Mouse (Mus musculus) mouse embryonic stem cell (cell line): Measurements from ENCODE around the gene Fam173b.

Source experiments
- in situ Hi-C, 2 experiments: fragments of 300-500 bp; cut with MboI; formaldehyde crosslinking; loops; 1 replicate in 1 of 2; 3 replicates in 1 of 2; pipeline ENCODE4 v1.14.3; 2019 to 2020; ENCODE audit warnings: low sequenced_read_pairs in 2 of 2, low pct_unique_long_range_greater_than_20kb in 1 of 2, mixed read lengths in 1 of 2; ENCODE audit not compliant: unreplicated experiment in 1 of 2

The Fam173b gene

DNA sequence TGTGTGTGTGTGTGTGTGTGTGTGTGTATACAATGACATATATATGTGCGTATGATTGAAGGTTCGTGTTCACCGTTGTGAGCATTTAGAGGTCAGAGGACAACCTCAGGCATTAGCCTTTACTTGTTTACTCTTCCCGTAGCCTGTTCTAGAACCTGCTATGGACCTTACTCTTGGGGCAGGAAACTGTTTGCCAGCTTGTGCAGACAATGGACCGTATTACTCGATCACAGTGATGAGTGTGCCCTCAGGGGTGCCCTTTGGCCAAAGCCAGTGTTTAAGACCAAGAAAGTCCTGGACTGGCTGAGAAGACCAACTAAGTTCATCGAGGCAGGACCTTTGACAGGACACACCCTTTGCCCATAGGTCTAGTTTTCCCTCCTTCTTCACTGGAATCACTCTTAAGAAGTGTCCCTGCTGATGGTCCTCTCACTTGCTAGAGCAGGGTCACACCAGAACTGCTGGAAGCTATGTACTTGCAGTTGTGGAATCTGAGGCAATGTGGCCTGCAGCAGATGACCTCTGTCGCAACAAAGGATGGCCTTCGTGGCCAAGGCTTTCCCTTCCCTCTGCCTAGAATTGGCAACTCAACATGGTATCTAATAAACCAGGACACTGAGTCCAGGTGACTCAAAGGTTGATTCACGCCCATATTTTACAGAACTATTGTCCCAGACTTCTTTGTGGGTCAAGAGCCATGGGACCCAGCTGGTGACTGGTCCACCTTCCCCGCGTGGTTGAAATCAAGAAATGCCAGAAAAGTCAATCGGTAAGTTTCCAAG lies 18.2 kb upstream of the Fam173b start:
- in situ Hi-C loops, result loop anchor here (10.0 to 25.0 kb wide), 2 partner anchors 96 to 129 kb away; partner anchors contain the start of gene Ropn1l (in 1 of the 2)

- in situ Hi-C loops, result loop anchor here (5.0 to 25.0 kb wide), 3 partner anchors 98 to 278 kb away; partner anchors contain the start of gene Ropn1l (in 1 of the 2)
Measured at GRCm38 (mm10) chr15:31585238-31585637, 16.4 kb upstream of the Fam173b start.

DNA sequence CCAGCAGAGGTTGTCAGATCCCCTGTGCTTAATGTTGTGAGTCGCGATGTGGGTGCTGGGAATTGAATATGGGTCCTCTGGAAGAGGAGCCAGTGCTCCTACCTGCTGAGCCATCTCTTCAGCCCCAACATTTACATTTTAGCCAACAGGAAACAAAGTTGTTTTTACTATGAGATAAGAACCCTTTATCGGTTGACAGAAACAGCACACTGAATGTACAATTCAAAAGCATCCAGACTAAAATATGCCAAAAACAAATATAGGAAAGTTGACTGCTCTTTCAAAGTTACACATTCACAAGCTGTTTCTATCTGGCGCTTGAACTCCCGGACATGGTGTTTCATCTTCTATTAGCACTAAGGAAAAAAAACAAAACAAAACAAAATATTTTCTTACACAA lies 15.6 kb upstream of the Fam173b start:
- in situ Hi-C loops, result loop anchor here (5.0 to 25.0 kb wide), 3 partner anchors 99 to 279 kb away; partner anchors contain the start of gene Ropn1l (in 1 of the 2)

GRCm38 (mm10) chr15:31586519-31586918 lies 15.1 kb upstream of the Fam173b start:
- in situ Hi-C loops, result loop anchor here (5.0 to 25.0 kb wide), 3 partner anchors 99 to 279 kb away; partner anchors contain the start of gene Ropn1l (in 1 of the 2)

GRCm38 (mm10) chr15:31587789-31588188 lies 13.9 kb upstream of the Fam173b start:
- in situ Hi-C loops, result loop anchor here (5.0 to 25.0 kb wide), 3 partner anchors 100 to 280 kb away; partner anchors contain the start of gene Ropn1l (in 1 of the 2)

GRCm38 (mm10) chr15:31588989-31589640 lies 12.5 kb upstream of the Fam173b start:
- in situ Hi-C loops, result loop anchor here (5.0 to 25.0 kb wide), 3 partner anchors 102 to 282 kb away; partner anchors contain the start of gene Ropn1l (in 1 of the 2)

DNA sequence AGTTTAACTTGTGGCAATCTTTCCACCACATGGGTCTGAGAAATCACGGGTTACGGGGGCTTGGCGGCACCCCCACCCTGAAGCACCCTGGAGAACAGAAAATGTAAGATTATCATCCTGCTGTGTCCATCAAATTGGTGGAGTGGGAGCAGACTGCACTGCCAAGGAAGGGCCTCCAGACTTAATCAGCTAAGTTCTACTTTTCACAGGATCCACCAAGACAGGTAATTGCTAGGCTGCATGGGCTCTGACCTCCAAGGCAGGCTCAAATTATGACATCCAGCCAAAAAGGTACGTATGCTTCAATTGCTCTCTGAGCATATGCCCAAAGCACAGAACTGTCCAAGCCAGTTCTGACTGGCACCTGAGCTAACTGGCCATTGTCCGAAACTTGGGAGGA lies 11.5 kb upstream of the Fam173b start:
- in situ Hi-C loops, result loop anchor here (10.0 to 25.0 kb wide), 2 partner anchors 103 to 275 kb away; no protein-coding TSS in a partner anchor

GRCm38 (mm10) chr15:31592531-31592930 lies 9.1 kb upstream of the Fam173b start:
- in situ Hi-C loops, result loop anchor here (10.0 to 25.0 kb wide), 2 partner anchors 105 to 278 kb away; no protein-coding TSS in a partner anchor

DNA sequence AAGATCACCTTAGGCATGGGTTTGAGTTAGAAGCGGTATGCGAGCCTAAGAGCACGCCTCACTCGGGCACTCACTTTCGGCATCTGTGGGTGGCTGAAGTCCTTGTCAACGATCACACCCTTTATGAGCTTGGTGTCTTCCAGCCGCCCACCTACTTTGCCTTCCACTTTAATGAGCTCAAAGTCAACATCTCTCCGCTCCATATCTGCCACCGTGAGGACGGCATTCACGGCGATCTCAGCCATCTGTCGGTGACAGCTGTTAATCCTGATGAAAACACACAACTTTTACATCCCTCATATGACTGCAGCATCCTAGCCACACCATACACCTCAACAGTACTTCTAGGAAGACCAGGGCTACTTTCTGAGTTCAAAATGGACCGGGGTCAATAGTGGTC lies 7.4 kb upstream of the Fam173b start:
- in situ Hi-C loops, result loop anchor here (10.0 to 25.0 kb wide), 2 partner anchors 107 to 279 kb away; no protein-coding TSS in a partner anchor

- in situ Hi-C loops, result loop anchor here (10.0 to 25.0 kb wide), 2 partner anchors 108 to 281 kb away; no protein-coding TSS in a partner anchor
Measured at GRCm38 (mm10) chr15:31595651-31596050, 6.0 kb upstream of the Fam173b start.

- in situ Hi-C loops, result loop anchor here (10.0 to 25.0 kb wide), 2 partner anchors 113 to 285 kb away; no protein-coding TSS in a partner anchor
Measured at GRCm38 (mm10) chr15:31599834-31600233, 1.8 kb upstream of the Fam173b start.

- in situ Hi-C loops, result no loop called here
Measured at GRCm38 (mm10) chr15:31601279-31601645, 390 bp upstream of the Fam173b start.

GRCm38 (mm10) chr15:31602426-31602825 lies 774 bp downstream of the Fam173b start:
- in situ Hi-C loops, result no loop called here

DNA sequence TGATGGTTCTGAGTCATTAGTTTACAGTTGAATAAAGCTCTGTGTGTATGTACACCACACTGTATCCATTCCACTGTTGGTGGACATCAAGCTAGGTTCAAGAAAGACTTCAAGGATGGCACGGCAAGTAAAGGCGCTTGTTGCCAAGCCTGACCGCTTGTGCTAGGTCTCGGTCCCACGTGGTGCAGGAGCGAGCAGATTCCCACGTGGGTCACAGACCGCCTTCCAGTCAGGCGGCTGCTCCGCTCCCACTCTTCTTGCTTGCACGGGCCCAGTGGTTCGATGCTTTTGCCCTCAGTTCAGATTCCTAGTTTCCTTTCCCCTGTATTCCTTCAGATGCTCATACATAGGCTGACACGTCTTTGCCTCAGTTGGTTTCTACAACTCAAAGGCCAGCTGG lies 1.5 kb downstream of the Fam173b start:
- in situ Hi-C loops, result no loop called here

- in situ Hi-C loops, result no loop called here
Measured at GRCm38 (mm10) chr15:31606821-31607220, 5.2 kb downstream of the Fam173b start.

DNA sequence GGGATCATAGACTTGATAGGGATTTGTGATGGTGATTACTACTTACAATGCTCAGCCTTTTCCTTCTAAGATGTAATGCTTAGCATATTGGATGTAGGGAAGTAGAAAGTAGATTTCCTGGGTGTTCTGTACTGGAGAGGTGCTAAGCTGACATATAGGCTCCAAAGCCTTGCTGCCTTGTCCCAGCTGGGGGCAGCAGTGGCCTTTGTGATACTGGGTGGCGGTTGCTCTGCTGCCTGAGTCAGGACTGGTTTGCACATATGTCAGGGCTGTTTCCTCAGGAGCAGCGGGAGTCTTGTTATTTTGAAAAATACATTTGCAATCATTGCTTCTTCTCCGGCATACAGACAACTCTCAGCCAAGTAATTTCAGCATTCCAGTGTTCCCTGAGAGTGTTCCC lies 9.4 kb downstream of the Fam173b start:
- in situ Hi-C loops, result no loop called here

- in situ Hi-C loops, result no loop called here
Measured at GRCm38 (mm10) chr15:31611976-31612375, 10.3 kb downstream of the Fam173b start.

- in situ Hi-C loops, result no loop called here
Measured at GRCm38 (mm10) chr15:31613826-31614453, 12.3 kb downstream of the Fam173b start.

GRCm38 (mm10) chr15:31614666-31615065 lies 13.0 kb downstream of the Fam173b start:
- in situ Hi-C loops, result no loop called here
